Mouse (Mus musculus) intestine, embryonic 16.5 days (tissue): Measurements from ENCODE around the gene Tmem199. TPM values are rescaled to one million over a fixed set of nuclear protein-coding genes. Genes with fewer than 3 reads are reported as not detected.
A peak's percentile ranks its signal among the peaks of the same experiment; 100 is the strongest.

ENCODE experiments used
- ATAC-seq: fragments of 200-750 bp; cut with Nextera tagmentation; 2 replicates; pipeline ENCODE4 v1.8.0; 2017; ENCODE audit warnings: moderate TSS enrichment, moderate library complexity
- H3K27ac ChIP-seq: fragments of 300-500 bp; sonication (generic); 2 replicates; pipeline ENCODE4 v1.5.1; 2014; ENCODE audit warnings: mild to moderate bottlenecking, low read length
- H3K27me3 ChIP-seq: fragments of 300-500 bp; sonication (generic); replicated peaks from 2 replicates; pipeline ENCODE4 v1.6.1; 2014; ENCODE audit warnings: low read length, control low read depth, mixed read lengths; ENCODE audit not compliant: control insufficient read depth, insufficient read depth
- H3K36me3 ChIP-seq: fragments of 300-500 bp; sonication (generic); 2 replicates; pipeline ENCODE4 v1.6.1; 2014; ENCODE audit warnings: low read length, control low read depth; ENCODE audit not compliant: control insufficient read depth, insufficient read depth
- H3K4me1 ChIP-seq: fragments of 300-500 bp; sonication (generic); 2 replicates; pipeline ENCODE4 v1.6.1; 2014; ENCODE audit warnings: low read length, control low read depth, mixed read lengths; ENCODE audit not compliant: control insufficient read depth, insufficient read depth
- H3K4me2 ChIP-seq: fragments of 300-500 bp; sonication (generic); 2 replicates; pipeline ENCODE4 v1.6.1; 2014; ENCODE audit warnings: low read depth, low read length, control low read depth
- H3K4me3 ChIP-seq: fragments of 300-500 bp; sonication (generic); 2 replicates; pipeline ENCODE4 v1.5.1; 2014; ENCODE audit warnings: mild to moderate bottlenecking, low read length
- H3K9ac ChIP-seq: fragments of 300-500 bp; sonication (generic); 2 replicates; pipeline ENCODE4 v1.6.1; 2014; ENCODE audit warnings: low read depth, low read length
- H3K9me3 ChIP-seq: fragments of 300-500 bp; sonication (generic); 2 replicates; pipeline ENCODE4 v1.6.1; 2016; ENCODE audit warnings: low read length, control low read depth; ENCODE audit not compliant: control insufficient read depth
- WGBS: fragments of 180-500 bp; shearing (Covaris S2); extraction: QIAGEN DNeasy Blood & Tissue Kit; methylation state at CpG from one replicate; pipeline ENCODE4 v1.1.7; 2014; 5-methylcytosine and 5-hydroxymethylcytosine counted together
- polyA plus RNA-seq: library from polyadenylated mRNA; unstranded; fragments of >200 nt; fragmentation: Nextera tagmentation; extraction: Ambion mirVana; gene quantifications from 2 replicates; pipeline ENCODE4 v1.2.1, GENCODE M21; 2015

Tmem199 gene
- 60.6 and 62.2 TPM in 2 replicates for polyA plus RNA-seq

DNA sequence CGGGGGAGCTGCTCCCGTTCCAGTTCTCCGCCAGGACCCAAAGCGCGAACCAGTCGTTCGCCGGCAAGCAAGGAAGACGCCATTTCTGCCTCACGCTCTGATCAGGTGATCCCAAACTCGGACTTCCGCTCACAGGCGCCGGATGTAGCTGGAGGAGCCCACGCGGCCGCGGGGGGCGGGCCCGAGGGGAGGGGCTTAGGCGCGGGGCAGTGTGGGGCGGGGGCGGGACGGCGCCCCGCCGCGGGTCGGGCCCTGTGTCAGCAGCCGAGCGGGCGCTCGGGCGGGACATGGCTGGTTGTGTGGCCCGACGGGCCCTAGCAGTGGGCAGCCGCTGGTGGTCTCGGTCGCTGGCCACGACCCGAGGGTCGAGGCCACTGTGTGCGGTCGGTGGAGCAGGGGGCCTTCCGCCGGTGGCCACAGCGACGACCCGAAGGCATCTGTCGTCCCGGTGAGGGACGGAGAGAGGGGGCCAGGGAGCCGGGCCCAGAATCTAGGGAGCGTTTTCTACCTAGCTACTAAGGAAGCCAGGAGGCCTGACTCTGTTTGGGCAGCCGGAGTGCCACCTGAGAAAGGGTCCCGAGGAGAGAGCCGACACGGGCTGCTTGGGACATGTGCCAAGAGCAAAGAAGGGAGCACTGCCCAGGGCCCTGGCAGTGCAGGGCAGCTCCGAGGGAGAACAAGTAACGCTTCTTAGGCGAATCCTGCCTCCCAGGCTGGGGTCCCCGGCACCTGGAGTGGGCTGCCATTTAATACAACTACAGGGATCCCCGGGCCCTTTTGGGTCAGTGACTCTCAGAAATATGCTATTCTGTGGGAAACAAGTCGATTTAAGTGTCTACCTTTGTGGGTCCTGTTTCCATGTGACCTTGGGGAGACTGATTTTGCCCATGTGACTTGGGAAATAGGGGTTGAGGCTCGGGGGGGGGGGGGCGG, at the start of gene Tmem199, which contains the start of gene Poldip2:
Gene Tmem199 (minus strand): TSS at position 148 of the 933 bp plus-strand sequence.
Gene Poldip2 (plus strand): TSS at position 169 of the 933 bp plus-strand sequence.
- Histone ChIP-seq H3K9ac (peak within 1 kb of the TSS; percentile 98), H3K4me1 (peaks cover 8% of the 10 kb centered on the region; the same call in 1 of the 2 replicates), H3K4me3 (peak within 1 kb of the TSS; percentile 96), H3K36me3 (peaks cover 14% of the 10 kb centered on the region), H3K27ac (peak within 1 kb of the TSS; percentile 79), H3K4me2 (peak within 1 kb of the TSS; percentile 88), H3K9me3 (no peaks in the 10 kb centered on the region), H3K27me3 (no peaks in the 10 kb centered on the region)
- under 1% methylated on average over 67 of the region's 67 CpGs for WGBS
- peak; percentile 98 for ATAC-seq

DNA sequence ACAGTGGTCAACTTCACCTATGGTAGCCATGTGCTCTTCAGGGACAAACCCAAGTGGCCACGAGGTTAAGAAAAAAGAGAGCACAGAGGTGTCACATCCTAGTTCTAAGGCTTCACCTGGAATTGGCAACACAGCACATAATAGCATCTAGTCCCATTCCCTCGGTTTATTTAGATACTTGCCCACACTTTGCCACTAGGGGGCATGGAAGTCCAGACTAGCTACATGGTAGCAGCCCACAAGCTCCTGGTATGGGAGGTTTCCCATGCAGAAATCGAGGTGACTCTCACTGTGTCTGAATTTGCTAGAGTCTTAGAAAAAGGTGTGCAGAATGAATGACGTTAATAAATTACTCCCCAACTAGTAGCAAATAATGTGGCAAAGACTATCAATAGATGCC, 48.5 kb upstream of the Tmem199 start:
- Histone ChIP-seq H3K27ac (no peak overlapping the region), H3K4me2 (no peak overlapping the region), H3K27me3 (no peaks in the 10 kb centered on the region), H3K4me3 (no peak overlapping the region), H3K36me3 (0 out of 2 replicates have a peak, but pooled peaks cover 2% of the 10 kb centered on the region), H3K4me1 (peaks cover 4% of the 10 kb centered on the region; the same call in 1 of the 2 replicates), H3K9ac (no peak overlapping the region), H3K9me3 (no peaks in the 10 kb centered on the region)
- WGBS, result 14% methylated on average over 4 of the region's 4 CpGs
- peak; percentile 58; the same call in 1 of the 2 replicates for ATAC-seq

DNA sequence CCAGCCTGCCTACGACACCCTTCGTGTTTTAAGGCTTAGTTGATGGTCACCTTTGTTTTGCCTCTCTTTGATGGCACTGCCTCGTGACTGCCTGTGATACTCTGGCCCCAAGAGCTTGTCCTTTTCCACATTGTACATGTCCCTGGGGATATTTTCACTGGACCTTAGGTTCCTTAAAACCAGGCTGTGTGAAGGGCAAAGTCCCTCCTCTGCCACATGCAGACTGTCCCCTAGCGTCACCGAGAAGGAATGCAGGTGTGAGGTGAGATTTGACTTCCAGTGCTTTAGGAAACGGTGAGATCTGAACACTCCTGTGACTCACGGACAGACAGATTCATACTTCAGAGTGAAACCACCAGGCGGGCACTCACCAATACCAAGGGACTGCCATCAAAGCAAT, 45.3 kb upstream of the Tmem199 start:
- Histone ChIP-seq H3K9me3 (no peaks in the 10 kb centered on the region), H3K27me3 (no peaks in the 10 kb centered on the region), H3K36me3 (no peaks in the 10 kb centered on the region), H3K9ac (no peak overlapping the region; the same call in 1 of the 2 replicates), H3K4me2 (no peak overlapping the region), H3K4me3 (no peak overlapping the region), H3K27ac (0 out of 2 replicates have a peak overlapping the region, but pooled peaks have one; percentile 27), H3K4me1 (peaks cover 4% of the 10 kb centered on the region; the same call in 1 of the 2 replicates)
- ATAC-seq, result 0 out of 2 replicates have a peak, but pooled peaks have one; percentile 21
- WGBS, result 56% methylated on average over 8 of the region's 8 CpGs

DNA sequence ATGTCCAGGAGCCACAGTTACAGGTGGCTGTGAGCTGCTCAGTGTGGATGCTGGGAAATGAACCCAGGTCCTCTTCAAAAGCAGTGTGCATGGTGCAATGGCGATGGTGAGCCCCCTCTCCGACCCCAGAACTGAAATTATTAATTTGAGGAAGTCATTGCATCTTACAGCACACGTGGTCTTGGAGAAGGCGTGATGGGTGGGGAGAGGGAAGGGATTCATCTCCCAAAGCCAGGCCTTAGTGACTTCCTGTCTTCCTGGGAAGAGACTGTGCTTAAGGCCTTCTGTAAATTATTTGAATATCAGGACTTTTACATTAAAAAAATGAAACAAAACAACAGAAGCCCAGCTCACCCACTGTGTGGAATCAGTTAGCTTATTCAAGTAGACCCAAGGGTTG, 44.1 kb upstream of the Tmem199 start:
- Histone ChIP-seq H3K27ac (peak overlapping the region; percentile 93), H3K4me2 (no peak overlapping the region), H3K4me3 (no peak overlapping the region), H3K9me3 (no peaks in the 10 kb centered on the region), H3K27me3 (no peaks in the 10 kb centered on the region), H3K9ac (0 out of 2 replicates have a peak overlapping the region, but pooled peaks have one; percentile 51), H3K36me3 (no peaks in the 10 kb centered on the region), H3K4me1 (peaks cover 4% of the 10 kb centered on the region; the same call in 1 of the 2 replicates)
- no peak for ATAC-seq
- 64% methylated on average over 4 of the region's 4 CpGs for WGBS

DNA sequence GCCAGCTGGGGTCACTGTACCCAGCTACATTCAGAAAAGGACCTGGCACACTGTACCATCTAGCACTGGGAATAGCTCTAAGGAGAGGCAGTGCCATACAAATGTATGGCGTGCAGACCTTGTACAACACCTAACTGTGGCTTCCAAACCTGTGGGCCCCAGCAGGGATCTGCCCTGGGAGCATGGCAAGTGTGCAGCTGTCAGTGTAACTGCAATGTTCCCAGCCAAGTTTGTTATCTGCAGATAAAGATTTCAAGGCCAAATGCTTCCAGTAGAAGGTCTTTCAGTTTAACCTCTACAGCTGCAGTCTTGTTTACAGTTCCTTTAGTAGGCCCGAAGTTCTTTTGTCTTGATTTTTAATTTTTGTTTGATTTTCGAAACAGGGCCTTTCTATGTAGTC, 43.7 kb upstream of the Tmem199 start:
- 57% methylated on average over 3 of the region's 3 CpGs for WGBS
- peak; percentile 46 for ATAC-seq

DNA sequence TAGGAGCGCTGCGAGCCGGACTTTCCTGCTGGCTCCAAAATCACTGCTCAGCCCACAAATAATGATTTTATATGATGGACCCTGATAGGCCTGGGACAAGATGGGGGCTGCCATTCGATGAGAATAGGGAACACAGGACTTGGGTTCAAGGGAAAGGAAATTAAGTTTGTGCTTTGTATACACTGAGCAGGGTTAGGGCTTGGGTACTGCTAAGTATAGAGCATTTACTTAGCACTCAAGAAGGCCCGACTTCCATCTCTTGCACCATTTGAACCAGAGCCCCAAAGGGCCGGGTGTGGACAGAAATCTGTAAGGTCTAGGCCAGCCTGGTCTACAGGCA, 39.1 kb upstream of the Tmem199 start:
- H3K27me3 ChIP-seq, result no peaks in the 10 kb centered on the region
- H3K9me3 ChIP-seq, result no peaks in the 10 kb centered on the region
- peak overlapping the region; percentile 78; the same call in 1 of the 2 replicates for H3K27ac ChIP-seq
- peak overlapping the region; percentile 73 for H3K9ac ChIP-seq
- H3K4me1 ChIP-seq, result peaks cover 20% of the 10 kb centered on the region
- peak overlapping the region; percentile 68 for H3K4me3 ChIP-seq
- peak overlapping the region; percentile 72 for H3K4me2 ChIP-seq
- no peaks in the 10 kb centered on the region for H3K36me3 ChIP-seq
- peak; percentile 23 for ATAC-seq
- 35% methylated on average over 6 of the region's 6 CpGs for WGBS

More for the DNA sequence above, 43.7 kb upstream of the Tmem199 start:
- H3K4me1 ChIP-seq, result peaks cover 4% of the 10 kb centered on the region; the same call in 1 of the 2 replicates
- peak overlapping the region; percentile 51 for H3K9ac ChIP-seq
- peak overlapping the region; percentile 93 for H3K27ac ChIP-seq
- no peak overlapping the region for H3K4me2 ChIP-seq
- H3K36me3 ChIP-seq, result no peaks in the 10 kb centered on the region
- H3K4me3 ChIP-seq, result no peak overlapping the region
- no peaks in the 10 kb centered on the region for H3K9me3 ChIP-seq
- H3K27me3 ChIP-seq, result no peaks in the 10 kb centered on the region

DNA sequence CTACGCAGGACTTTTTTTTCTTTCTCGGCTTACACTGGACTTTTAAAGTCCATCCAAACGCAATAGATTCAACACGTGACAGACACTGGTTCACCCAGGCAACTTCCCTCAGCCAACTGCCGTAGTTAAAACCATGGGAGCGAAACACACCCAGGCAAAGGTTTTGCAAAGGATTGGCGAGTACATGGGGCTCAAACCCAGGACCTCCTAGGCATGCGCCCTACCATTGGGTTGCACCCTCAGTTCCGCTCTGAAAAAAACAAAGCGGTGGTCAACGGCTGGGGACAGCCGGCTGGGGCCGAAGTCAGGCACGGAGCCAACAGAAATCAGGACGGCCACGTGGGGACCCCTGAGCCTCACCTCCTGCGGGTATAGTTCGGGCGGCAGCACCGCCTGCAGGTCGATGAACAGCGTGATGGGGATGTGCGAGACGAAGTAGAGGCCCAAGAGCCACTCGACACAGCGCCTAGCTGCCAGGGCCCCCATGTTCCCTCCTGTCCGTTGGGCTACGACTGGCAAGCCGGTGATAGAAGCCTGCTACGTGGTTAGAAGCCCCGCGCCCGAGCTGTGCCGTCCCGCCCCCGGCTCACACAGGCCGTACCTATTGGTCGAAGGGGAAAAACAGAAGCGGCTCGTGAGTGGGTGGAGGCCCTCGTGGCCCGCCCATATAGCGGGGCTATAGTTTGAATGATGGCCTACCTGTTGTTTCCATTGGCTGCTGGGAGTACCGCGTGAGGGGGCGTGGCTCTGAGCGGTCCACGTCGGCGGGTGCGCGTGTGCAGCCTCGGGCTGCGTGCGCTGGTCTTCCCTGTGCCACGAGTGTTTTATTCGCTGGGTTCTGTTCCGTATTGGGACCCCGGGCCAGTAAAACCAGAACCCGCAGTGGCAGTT, 38.4 kb upstream of the Tmem199 start, which contains the start of gene Tmem97:
Gene Tmem97 (minus strand): TSS at position 610 of the 891 bp plus-strand sequence.
- WGBS, result under 1% methylated on average over 60 of the region's 60 CpGs
- Histone ChIP-seq H3K4me2 (peak within 1 kb of the TSS; percentile 72), H3K9ac (peak within 1 kb of the TSS; percentile 78), H3K9me3 (no peaks in the 10 kb centered on the region), H3K27ac (peak within 1 kb of the TSS; percentile 84), H3K4me1 (peaks cover 20% of the 10 kb centered on the region), H3K27me3 (no peaks in the 10 kb centered on the region), H3K36me3 (no peaks in the 10 kb centered on the region), H3K4me3 (peak within 1 kb of the TSS; percentile 68)
- peak; percentile 99 for ATAC-seq

DNA sequence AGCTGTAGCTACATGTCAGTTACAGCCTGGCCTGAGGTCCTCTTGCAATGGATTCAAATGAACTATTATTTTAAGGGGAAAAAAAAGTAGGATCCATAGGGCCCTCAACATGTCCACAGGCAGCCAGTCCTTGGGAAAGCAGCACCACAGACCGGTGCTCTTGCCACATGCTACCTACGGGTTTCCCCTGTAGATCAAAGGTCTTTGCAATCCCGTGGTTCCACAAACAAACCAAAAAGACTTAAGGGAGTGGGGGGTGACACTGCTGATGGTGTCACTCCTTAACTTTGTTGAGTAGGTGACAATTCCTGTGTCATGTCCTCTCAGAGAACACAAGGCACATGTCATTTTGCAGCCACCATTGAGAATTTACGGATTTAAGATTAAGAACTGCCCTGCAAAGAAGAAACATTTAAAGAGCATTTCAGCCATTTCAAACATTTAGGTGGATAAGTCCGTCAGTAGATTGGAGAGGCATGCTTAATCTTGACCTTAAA, 37.6 kb upstream of the Tmem199 start:
- ATAC-seq, result no peak
- 3% methylated on average over 5 of the region's 5 CpGs for WGBS
- H3K36me3 ChIP-seq, result no peaks in the 10 kb centered on the region

More for the DNA sequence above, 37.6 kb upstream of the Tmem199 start:
- Histone ChIP-seq H3K27me3 (no peaks in the 10 kb centered on the region), H3K9me3 (no peaks in the 10 kb centered on the region), H3K27ac (peak overlapping the region; percentile 84), H3K4me1 (peaks cover 20% of the 10 kb centered on the region), H3K4me2 (peak overlapping the region; percentile 54), H3K9ac (peak overlapping the region; percentile 78), H3K4me3 (peak overlapping the region; percentile 68)
